Mouse (Mus musculus): ENCODE measurements at regions not wholly inside any gene's neighbourhood (a gene's known extent, or its start where the extent isn't known, plus 50 kb on each side); places are given as distances from the start of the nearest gene placed in this dataset.

DNA sequence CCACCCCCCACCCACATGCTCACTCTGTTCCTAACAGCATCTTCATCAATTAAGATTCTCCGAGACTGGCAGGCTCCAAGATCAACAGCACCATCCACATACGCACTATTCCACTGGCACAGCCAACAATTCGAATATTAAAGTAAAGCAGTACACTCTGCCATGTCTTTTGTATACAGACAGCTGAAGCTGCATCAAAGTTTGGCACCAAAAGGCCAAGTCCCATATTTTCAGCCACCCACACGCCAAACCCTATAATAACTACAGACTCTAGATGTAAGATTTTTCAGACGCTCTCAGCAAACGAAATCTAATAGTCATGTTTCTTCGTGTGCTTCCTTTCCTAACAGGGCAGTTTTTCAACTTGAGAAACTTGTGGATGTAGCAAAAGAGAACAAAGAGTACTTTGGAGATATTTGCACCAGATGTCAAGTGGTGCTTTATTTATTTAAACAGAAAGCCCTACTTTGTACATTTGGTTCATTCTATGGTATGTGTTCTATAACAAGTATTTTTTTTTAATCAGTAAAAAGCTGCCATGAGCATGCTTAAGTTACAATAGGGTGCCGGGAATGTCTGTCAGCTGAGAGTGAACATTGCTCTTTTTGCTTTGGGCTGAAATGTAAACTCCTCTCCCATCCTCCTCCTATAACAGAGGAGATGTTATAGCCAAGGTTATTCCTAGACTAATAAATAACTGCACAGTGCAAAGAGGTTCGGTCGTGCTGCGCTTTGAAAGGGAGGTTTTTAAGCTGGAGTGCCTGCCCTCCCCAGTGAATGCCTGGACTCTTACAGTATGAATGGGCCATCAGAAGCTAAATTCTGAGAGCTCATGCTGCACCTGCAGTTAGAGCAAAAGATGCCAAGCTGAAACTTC lies 686.9 kb downstream of the 1700064H15Rik start:
- Histone ChIP-seq H3K27me3 (ENCODE audit: control insufficient read depth, insufficient read depth, low read length) (no peaks in the 10 kb centered on the region), H3K27ac (ENCODE audit: insufficient read depth, low read depth, low read length) (no peak overlapping the region), H3K4me3 (ENCODE audit: low read depth, low read length) (no peak overlapping the region), H3K4me1 (ENCODE audit: control insufficient read depth, insufficient read depth, insufficient read length, low read length) (no peaks in the 10 kb centered on the region), H3K36me3 (ENCODE audit: control insufficient read depth, insufficient read depth, low read length) (no peaks in the 10 kb centered on the region)
- WGBS, result 75% methylated on average over 11 of the region's 11 CpGs
- TF ChIP-seq CTCF (IDR thresholded peaks at IDR 0.05; ENCODE audit: extremely low read depth, insufficient read length, insufficient replicate concordance, low read depth, low read length) (no peak), POLR2A (IDR thresholded peaks at IDR 0.05; ENCODE audit: low read depth, low read length) (no peak)

DNA sequence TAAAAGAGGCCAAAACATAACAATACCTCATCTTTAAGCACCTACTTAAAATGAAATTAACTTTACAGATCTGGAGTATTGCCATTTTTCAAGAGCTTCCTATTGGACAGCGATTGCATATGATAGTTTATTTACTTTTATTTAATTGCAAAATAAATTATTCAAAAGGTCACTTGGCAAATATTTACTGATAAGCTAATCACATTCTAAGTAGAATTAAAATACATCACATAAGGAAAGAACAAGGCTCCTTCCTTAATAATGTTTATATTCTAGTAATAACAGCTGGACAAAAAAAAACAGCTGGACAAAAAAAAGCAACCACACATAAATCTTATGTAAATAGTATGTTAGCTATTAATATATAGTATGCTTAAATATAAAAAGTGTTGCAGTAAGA lies 668.1 kb downstream of the 1700064H15Rik start:
- no peak overlapping the region for H3K4me3 ChIP-seq (ENCODE audit: low read depth, low read length)
- no peaks in the 10 kb centered on the region for H3K4me1 ChIP-seq (ENCODE audit: control insufficient read depth, insufficient read depth, insufficient read length, low read length)
- WGBS, result 61% methylated on average over 1 of the region's 1 CpGs
- no peak overlapping the region for H3K27ac ChIP-seq (ENCODE audit: insufficient read depth, low read depth, low read length)
- TF ChIP-seq POLR2A (IDR thresholded peaks at IDR 0.05; ENCODE audit: low read depth, low read length), result no peak
- no peak for TF ChIP-seq CTCF (IDR thresholded peaks at IDR 0.05; ENCODE audit: extremely low read depth, insufficient read length, insufficient replicate concordance, low read depth, low read length)
- H3K27me3 ChIP-seq (ENCODE audit: control insufficient read depth, insufficient read depth, low read length), result no peaks in the 10 kb centered on the region
- no peaks in the 10 kb centered on the region for H3K36me3 ChIP-seq (ENCODE audit: control insufficient read depth, insufficient read depth, low read length)

DNA sequence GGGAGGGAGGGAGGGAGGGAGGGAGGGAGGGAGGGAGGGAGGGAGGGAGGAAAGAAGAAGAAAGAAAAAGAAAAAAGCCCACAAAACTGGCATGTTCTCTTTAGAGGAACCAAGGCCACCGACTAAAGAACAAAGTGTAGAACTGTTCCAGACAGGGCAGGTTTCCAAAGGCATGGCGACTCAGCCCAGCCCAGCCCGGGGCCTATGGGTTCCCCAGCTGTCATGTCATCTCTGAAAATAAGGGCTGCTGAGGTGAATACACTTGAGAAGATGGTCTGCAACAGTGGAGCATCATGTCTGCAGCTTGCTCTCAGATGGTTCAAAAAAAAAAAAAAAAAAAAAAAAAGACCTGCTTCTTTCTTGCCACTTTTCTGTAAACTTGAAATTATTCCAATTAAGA lies 639.8 kb downstream of the 1700064H15Rik start:
- Histone ChIP-seq H3K27ac (ENCODE audit: insufficient read depth, low read depth, low read length) (no peak overlapping the region), H3K27me3 (ENCODE audit: control insufficient read depth, insufficient read depth, low read length) (no peaks in the 10 kb centered on the region), H3K4me3 (ENCODE audit: low read depth, low read length) (no peak overlapping the region), H3K36me3 (ENCODE audit: control insufficient read depth, insufficient read depth, low read length) (no peaks in the 10 kb centered on the region), H3K4me1 (ENCODE audit: control insufficient read depth, insufficient read depth, insufficient read length, low read length) (no peaks in the 10 kb centered on the region)
- 78% methylated on average over 3 of the region's 3 CpGs for WGBS
- TF ChIP-seq CTCF (IDR thresholded peaks at IDR 0.05; ENCODE audit: extremely low read depth, insufficient read length, insufficient replicate concordance, low read depth, low read length) (no peak), POLR2A (IDR thresholded peaks at IDR 0.05; ENCODE audit: low read depth, low read length) (no peak)

DNA sequence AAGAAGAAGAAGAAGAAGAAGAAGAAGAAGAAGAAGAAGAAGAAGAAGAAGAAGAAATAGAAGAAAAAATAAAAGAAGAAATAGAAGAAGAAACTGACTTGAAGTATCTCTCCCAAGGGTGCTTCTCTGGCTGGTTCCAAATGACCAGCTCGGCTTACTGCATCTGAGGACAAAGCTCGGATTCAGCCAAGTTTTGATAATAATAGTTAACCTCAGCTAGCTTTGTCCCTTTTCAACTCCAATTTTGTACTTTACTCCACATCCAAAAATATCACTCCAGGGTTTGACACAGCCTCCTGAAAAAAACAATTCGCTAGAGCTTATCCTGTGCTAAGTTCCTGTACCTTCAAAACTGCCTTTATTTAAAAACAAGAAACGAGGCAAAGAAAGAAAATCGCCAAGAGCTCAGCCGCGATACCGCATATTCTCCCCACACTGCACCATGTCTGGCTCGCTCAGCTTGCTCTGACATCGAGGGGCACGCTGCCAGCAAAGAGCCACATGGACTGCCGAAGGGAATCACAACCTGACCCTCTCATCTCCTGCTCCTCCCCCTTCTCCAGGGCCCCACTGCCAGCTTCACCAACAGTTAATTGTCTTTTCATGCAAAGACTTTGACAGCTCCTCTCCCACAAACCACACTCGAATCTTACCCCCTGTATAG lies 638.8 kb downstream of the 1700064H15Rik start:
- Histone ChIP-seq H3K4me1 (ENCODE audit: control insufficient read depth, insufficient read depth, insufficient read length, low read length) (no peaks in the 10 kb centered on the region), H3K27ac (ENCODE audit: insufficient read depth, low read depth, low read length) (no peak overlapping the region), H3K4me3 (ENCODE audit: low read depth, low read length) (no peak overlapping the region), H3K36me3 (ENCODE audit: control insufficient read depth, insufficient read depth, low read length) (no peaks in the 10 kb centered on the region), H3K27me3 (ENCODE audit: control insufficient read depth, insufficient read depth, low read length) (no peaks in the 10 kb centered on the region)
- 70% methylated on average over 13 of the region's 13 CpGs for WGBS
- TF ChIP-seq POLR2A (IDR thresholded peaks at IDR 0.05; ENCODE audit: low read depth, low read length), result no peak
- TF ChIP-seq CTCF (IDR thresholded peaks at IDR 0.05; ENCODE audit: extremely low read depth, insufficient read length, insufficient replicate concordance, low read depth, low read length), result no peak

DNA sequence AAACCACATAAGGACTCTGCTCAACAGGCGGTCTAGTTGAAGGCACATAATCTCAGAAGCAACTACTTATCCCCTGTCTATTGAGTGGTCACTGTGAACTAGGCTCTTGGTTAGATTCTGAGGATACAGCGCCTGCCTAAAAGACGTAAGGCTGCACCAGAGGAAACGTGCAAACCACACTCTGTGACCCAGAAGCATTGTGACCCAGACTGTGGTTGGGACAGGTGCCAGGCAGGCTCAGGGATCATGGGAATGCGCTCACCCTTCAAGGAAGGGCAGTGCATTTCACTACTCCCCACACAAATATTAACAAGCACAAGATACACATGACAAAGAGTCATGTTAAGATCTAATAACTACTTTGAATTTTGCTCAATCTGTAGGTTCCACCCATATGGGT lies 628.3 kb downstream of the 1700064H15Rik start:
- Histone ChIP-seq H3K36me3 (ENCODE audit: control insufficient read depth, insufficient read depth, low read length) (no peaks in the 10 kb centered on the region), H3K4me1 (ENCODE audit: control insufficient read depth, insufficient read depth, insufficient read length, low read length) (no peaks in the 10 kb centered on the region), H3K27ac (ENCODE audit: insufficient read depth, low read depth, low read length) (no peak overlapping the region), H3K4me3 (ENCODE audit: low read depth, low read length) (no peak overlapping the region), H3K27me3 (ENCODE audit: control insufficient read depth, insufficient read depth, low read length) (no peaks in the 10 kb centered on the region)
- TF ChIP-seq POLR2A (IDR thresholded peaks at IDR 0.05; ENCODE audit: low read depth, low read length), result no peak
- WGBS, result 76% methylated on average over 5 of the region's 5 CpGs

DNA sequence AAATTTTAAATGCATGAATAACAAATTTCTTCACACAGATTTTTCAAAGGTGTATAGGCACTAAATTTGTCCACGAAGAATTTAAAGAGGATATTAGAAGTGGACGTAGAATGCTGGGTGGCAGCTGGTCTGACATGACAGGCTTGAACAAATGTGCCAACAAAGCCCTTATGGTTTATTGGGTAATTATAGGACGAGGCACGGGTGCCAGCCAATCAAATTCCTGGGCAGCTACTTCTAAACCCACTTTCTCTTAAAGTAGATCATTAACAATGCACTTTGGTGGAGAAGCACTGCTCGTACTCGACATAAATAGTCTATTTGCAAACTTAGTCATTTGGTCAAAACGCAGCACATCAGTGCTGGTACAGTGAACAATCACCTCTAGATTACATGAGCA lies 626.4 kb downstream of the 1700064H15Rik start:
- no peaks in the 10 kb centered on the region for H3K27me3 ChIP-seq (ENCODE audit: control insufficient read depth, insufficient read depth, low read length)
- 60% methylated on average over 7 of the region's 7 CpGs for WGBS
- no peak overlapping the region for H3K4me3 ChIP-seq (ENCODE audit: low read depth, low read length)
- no peak overlapping the region for H3K27ac ChIP-seq (ENCODE audit: insufficient read depth, low read depth, low read length)
- H3K4me1 ChIP-seq (ENCODE audit: control insufficient read depth, insufficient read depth, insufficient read length, low read length), result no peaks in the 10 kb centered on the region
- H3K36me3 ChIP-seq (ENCODE audit: control insufficient read depth, insufficient read depth, low read length), result no peaks in the 10 kb centered on the region
- TF ChIP-seq POLR2A (IDR thresholded peaks at IDR 0.05; ENCODE audit: low read depth, low read length) (no peak), CTCF (IDR thresholded peaks at IDR 0.05; ENCODE audit: extremely low read depth, insufficient read length, insufficient replicate concordance, low read depth, low read length) (no peak)

DNA sequence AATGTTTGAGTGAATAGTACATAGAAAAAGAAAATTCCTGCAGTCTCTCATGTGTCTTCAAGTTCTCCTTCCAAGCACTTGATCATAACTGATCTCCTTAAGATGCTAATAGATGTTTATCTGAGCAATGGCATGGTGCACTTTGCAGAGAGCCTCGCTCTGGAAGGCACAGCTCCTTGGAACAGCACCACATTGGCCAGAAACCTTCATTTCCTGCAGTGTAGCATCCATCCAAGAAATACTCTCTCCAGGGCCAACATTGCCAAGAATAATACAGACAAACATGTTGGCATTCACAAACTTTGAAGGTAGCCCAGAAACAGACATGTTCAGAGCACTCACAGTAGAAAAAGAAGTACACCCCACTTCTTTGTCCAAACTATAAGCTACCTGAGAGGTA lies 623.7 kb downstream of the 1700064H15Rik start:
- no peak overlapping the region for H3K4me3 ChIP-seq (ENCODE audit: low read depth, low read length)
- 53% methylated on average over 1 of the region's 1 CpGs for WGBS
- H3K4me1 ChIP-seq (ENCODE audit: control insufficient read depth, insufficient read depth, insufficient read length, low read length), result no peaks in the 10 kb centered on the region

More for the DNA sequence above, 623.7 kb downstream of the 1700064H15Rik start:
- no peak overlapping the region for H3K27ac ChIP-seq (ENCODE audit: insufficient read depth, low read depth, low read length)
- TF ChIP-seq CTCF (IDR thresholded peaks at IDR 0.05; ENCODE audit: extremely low read depth, insufficient read length, insufficient replicate concordance, low read depth, low read length) (no peak), POLR2A (IDR thresholded peaks at IDR 0.05; ENCODE audit: low read depth, low read length) (no peak)
- H3K27me3 ChIP-seq (ENCODE audit: control insufficient read depth, insufficient read depth, low read length), result no peaks in the 10 kb centered on the region
- H3K36me3 ChIP-seq (ENCODE audit: control insufficient read depth, insufficient read depth, low read length), result no peaks in the 10 kb centered on the region

Measured in small intestine, adult 2 months (tissue).